Mouse (Mus musculus) erythroblast, embryonic 14.5 days (primary cell): ENCODE data around the gene 9530077C05Rik. TPM values are rescaled to one million over a fixed set of nuclear protein-coding genes. Genes with fewer than 3 reads are reported as not detected.

Experiments
- H3K27me3 ChIP-seq: 2 replicates; pipeline ENCODE4 v1.6.1; 2012; ENCODE audit warnings: inconsistent platforms; ENCODE audit not compliant: control insufficient read depth
- H3K36me3 ChIP-seq: 2 replicates; pipeline ENCODE4 v1.6.1; 2012; ENCODE audit warnings: mild to moderate bottlenecking, inconsistent platforms; ENCODE audit not compliant: control insufficient read depth
- H3K4me1 ChIP-seq: 2 replicates; pipeline ENCODE4 v1.6.1; 2012; ENCODE audit warnings: inconsistent platforms; ENCODE audit not compliant: control insufficient read depth
- H3K4me3 ChIP-seq: replicated peaks from 2 replicates; pipeline ENCODE3; 2012; ENCODE audit warnings: moderate library complexity, mild to moderate bottlenecking, inconsistent platforms
- H3K9me3 ChIP-seq: 2 replicates; pipeline ENCODE4 v1.6.1; 2012; ENCODE audit warnings: low read length, inconsistent platforms, mixed read lengths; ENCODE audit not compliant: control insufficient read depth
- GATA1 ChIP-seq: IDR thresholded peaks from 2 replicates; pipeline ENCODE4 v1.6.1; 2012; ENCODE audit warnings: low read length, inconsistent platforms, mixed read lengths
- TAL1 ChIP-seq: IDR thresholded peaks from 3 replicates; pipeline ENCODE4 v1.6.1; 2012; ENCODE audit warnings: low read length, inconsistent platforms, mixed read lengths
- polyA plus RNA-seq: library from polyadenylated mRNA; stranded (reverse); fragments of >175 nt; gene quantifications from 2 replicates; pipeline ENCODE4 v1.2.3, GENCODE M21; 2012

The 9530077C05Rik gene
- polyA plus RNA-seq, 1 experiment, result 0.16 TPM

- no peaks in the 10 kb centered on the region for H3K27me3 ChIP-seq
- no peaks in the 10 kb centered on the region for H3K9me3 ChIP-seq
- H3K4me1 ChIP-seq, result peaks cover 17% of the 10 kb centered on the region
- no peak overlapping the region for H3K4me3 ChIP-seq
- no peaks in the 10 kb centered on the region for H3K36me3 ChIP-seq
- TF ChIP-seq GATA1, result no peak
- TF ChIP-seq TAL1, result no peak
These were observed 17.5 kb downstream of the 9530077C05Rik start for GRCm38 (mm10) chr9:22428666-22429410.

- Histone ChIP-seq H3K27me3 (no peaks in the 10 kb centered on the region), H3K4me1 (peaks cover 17% of the 10 kb centered on the region), H3K4me3 (no peak overlapping the region), H3K36me3 (no peaks in the 10 kb centered on the region), H3K9me3 (no peaks in the 10 kb centered on the region)
- TF ChIP-seq GATA1 (no peak), TAL1 (no peak)
These were observed 18.4 kb downstream of the 9530077C05Rik start for GRCm38 (mm10) chr9:22429533-22430241.

GRCm38 (mm10) chr9:22430315-22430840 lies 19.1 kb downstream of the 9530077C05Rik start:
- H3K4me1 ChIP-seq, result peaks cover 17% of the 10 kb centered on the region
- no peaks in the 10 kb centered on the region for H3K27me3 ChIP-seq
- no peaks in the 10 kb centered on the region for H3K9me3 ChIP-seq
- no peak overlapping the region for H3K4me3 ChIP-seq
- no peaks in the 10 kb centered on the region for H3K36me3 ChIP-seq
- TF ChIP-seq GATA1 (no peak), TAL1 (no peak)

GRCm38 (mm10) chr9:22433221-22433620 lies 21.9 kb downstream of the 9530077C05Rik start:
- Histone ChIP-seq H3K27me3 (no peaks in the 10 kb centered on the region), H3K4me1 (peaks cover 16% of the 10 kb centered on the region), H3K4me3 (no peak overlapping the region), H3K36me3 (no peaks in the 10 kb centered on the region), H3K9me3 (no peaks in the 10 kb centered on the region)
- TF ChIP-seq TAL1 (no peak), GATA1 (no peak)

GRCm38 (mm10) chr9:22434101-22434500 lies 22.8 kb downstream of the 9530077C05Rik start:
- H3K27me3 ChIP-seq, result no peaks in the 10 kb centered on the region

GRCm38 (mm10) chr9:22438826-22439225 lies 27.5 kb downstream of the 9530077C05Rik start:
- TF ChIP-seq GATA1 (no peak), TAL1 (no peak)
- Histone ChIP-seq H3K4me3 (no peak overlapping the region), H3K27me3 (no peaks in the 10 kb centered on the region), H3K36me3 (no peaks in the 10 kb centered on the region), H3K9me3 (no peaks in the 10 kb centered on the region), H3K4me1 (no peaks in the 10 kb centered on the region)

More at GRCm38 (mm10) chr9:22434101-22434500, 22.8 kb downstream of the 9530077C05Rik start:
- Histone ChIP-seq H3K4me1 (peaks cover 8% of the 10 kb centered on the region), H3K36me3 (no peaks in the 10 kb centered on the region), H3K4me3 (no peak overlapping the region), H3K9me3 (no peaks in the 10 kb centered on the region)
- no peak for TF ChIP-seq GATA1
- no peak for TF ChIP-seq TAL1

GRCm38 (mm10) chr9:22443157-22443556 lies 31.8 kb downstream of the 9530077C05Rik start:
- Histone ChIP-seq H3K36me3 (peaks cover 27% of the 10 kb centered on the region), H3K4me3 (no peak overlapping the region), H3K4me1 (peaks cover 8% of the 10 kb centered on the region), H3K27me3 (no peaks in the 10 kb centered on the region), H3K9me3 (no peaks in the 10 kb centered on the region)
- TF ChIP-seq GATA1, result no peak
- no peak for TF ChIP-seq TAL1

- H3K4me3 ChIP-seq, result no peak overlapping the region
- peaks cover 8% of the 10 kb centered on the region for H3K4me1 ChIP-seq
- H3K9me3 ChIP-seq, result no peaks in the 10 kb centered on the region
- TF ChIP-seq TAL1, result no peak
- no peak for TF ChIP-seq GATA1
- H3K27me3 ChIP-seq, result no peaks in the 10 kb centered on the region
- H3K36me3 ChIP-seq, result peaks cover 47% of the 10 kb centered on the region
These were observed 33.8 kb downstream of the 9530077C05Rik start for GRCm38 (mm10) chr9:22445123-22445522.

GRCm38 (mm10) chr9:22447213-22447612 lies 35.9 kb downstream of the 9530077C05Rik start:
- H3K4me1 ChIP-seq, result peaks cover 13% of the 10 kb centered on the region
- no peaks in the 10 kb centered on the region for H3K27me3 ChIP-seq
- H3K9me3 ChIP-seq, result no peaks in the 10 kb centered on the region
- H3K4me3 ChIP-seq, result no peak overlapping the region
- no peak for TF ChIP-seq TAL1
- no peak for TF ChIP-seq GATA1
- H3K36me3 ChIP-seq, result peaks cover 68% of the 10 kb centered on the region
